Mouse (Mus musculus): ENCODE measurements at regions not wholly inside any gene's neighbourhood (a gene's known extent, or its start where the extent isn't known, plus 50 kb on each side); places are given as distances from the start of the nearest gene placed in this dataset.

- no peak overlapping the region for H3K4me3 ChIP-seq (ENCODE audit: insufficient read depth, poor library complexity, severe bottlenecking)
Observed at GRCm38 (mm10) chr1:34930571-34930970, 80.8 kb downstream of the Plekhb2 start.

GRCm38 (mm10) chr1:34943196-34943595 lies 93.4 kb downstream of the Plekhb2 start:
- Histone ChIP-seq H3K27me3 (ENCODE audit: control insufficient read depth, insufficient read depth, insufficient read length) (no peaks in the 10 kb centered on the region), H3K79me3 (ENCODE audit: low read depth) (no peaks in the 10 kb centered on the region), H3K36me3 (ENCODE audit: control insufficient read depth, insufficient read depth) (no peaks in the 10 kb centered on the region), H3K4me3 (ENCODE audit: insufficient read depth, poor library complexity, severe bottlenecking) (no peak overlapping the region), H3K79me2 (ENCODE audit: control insufficient read depth, insufficient read depth) (no peaks in the 10 kb centered on the region), H3ac (ENCODE audit: control insufficient read depth, insufficient read length, low read depth) (no peak overlapping the region)
- TF ChIP-seq CTCF (IDR thresholded peaks at IDR 0.05; ENCODE audit: control insufficient read depth, insufficient read depth, insufficient read length) (no peak), MYOD1 (IDR thresholded peaks at IDR 0.05; ENCODE audit: control insufficient read depth, insufficient read length, low read depth) (no peak), MAX (IDR thresholded peaks at IDR 0.05) (no peak), CEBPB (IDR thresholded peaks at IDR 0.05; ENCODE audit: low read depth) (no peak), FOSL1 (IDR thresholded peaks at IDR 0.05; ENCODE audit: insufficient read depth, low read length, poor library complexity, severe bottlenecking) (no peak), MYOG (IDR thresholded peaks at IDR 0.05; ENCODE audit: control insufficient read depth, extremely low read depth, insufficient read length) (no peak), USF1 (IDR thresholded peaks at IDR 0.05; ENCODE audit: low read depth) (no peak)

More at GRCm38 (mm10) chr1:34930571-34930970, 80.8 kb downstream of the Plekhb2 start:
- TF ChIP-seq CEBPB (IDR thresholded peaks at IDR 0.05; ENCODE audit: low read depth), result no peak
- TF ChIP-seq USF1 (IDR thresholded peaks at IDR 0.05; ENCODE audit: low read depth), result no peak
- no peak for TF ChIP-seq CTCF (IDR thresholded peaks at IDR 0.05; ENCODE audit: control insufficient read depth, insufficient read depth, insufficient read length)
- TF ChIP-seq FOSL1 (IDR thresholded peaks at IDR 0.05; ENCODE audit: insufficient read depth, low read length, poor library complexity, severe bottlenecking), result no peak
- TF ChIP-seq MYOG (IDR thresholded peaks at IDR 0.05; ENCODE audit: control insufficient read depth, extremely low read depth, insufficient read length), result no peak
- Histone ChIP-seq H3K79me2 (ENCODE audit: control insufficient read depth, insufficient read depth) (no peaks in the 10 kb centered on the region), H3K36me3 (ENCODE audit: control insufficient read depth, insufficient read depth) (no peaks in the 10 kb centered on the region), H3ac (ENCODE audit: control insufficient read depth, insufficient read length, low read depth) (no peak overlapping the region), H3K79me3 (ENCODE audit: low read depth) (no peaks in the 10 kb centered on the region), H3K27me3 (ENCODE audit: control insufficient read depth, insufficient read depth, insufficient read length) (no peaks in the 10 kb centered on the region)

DNA sequence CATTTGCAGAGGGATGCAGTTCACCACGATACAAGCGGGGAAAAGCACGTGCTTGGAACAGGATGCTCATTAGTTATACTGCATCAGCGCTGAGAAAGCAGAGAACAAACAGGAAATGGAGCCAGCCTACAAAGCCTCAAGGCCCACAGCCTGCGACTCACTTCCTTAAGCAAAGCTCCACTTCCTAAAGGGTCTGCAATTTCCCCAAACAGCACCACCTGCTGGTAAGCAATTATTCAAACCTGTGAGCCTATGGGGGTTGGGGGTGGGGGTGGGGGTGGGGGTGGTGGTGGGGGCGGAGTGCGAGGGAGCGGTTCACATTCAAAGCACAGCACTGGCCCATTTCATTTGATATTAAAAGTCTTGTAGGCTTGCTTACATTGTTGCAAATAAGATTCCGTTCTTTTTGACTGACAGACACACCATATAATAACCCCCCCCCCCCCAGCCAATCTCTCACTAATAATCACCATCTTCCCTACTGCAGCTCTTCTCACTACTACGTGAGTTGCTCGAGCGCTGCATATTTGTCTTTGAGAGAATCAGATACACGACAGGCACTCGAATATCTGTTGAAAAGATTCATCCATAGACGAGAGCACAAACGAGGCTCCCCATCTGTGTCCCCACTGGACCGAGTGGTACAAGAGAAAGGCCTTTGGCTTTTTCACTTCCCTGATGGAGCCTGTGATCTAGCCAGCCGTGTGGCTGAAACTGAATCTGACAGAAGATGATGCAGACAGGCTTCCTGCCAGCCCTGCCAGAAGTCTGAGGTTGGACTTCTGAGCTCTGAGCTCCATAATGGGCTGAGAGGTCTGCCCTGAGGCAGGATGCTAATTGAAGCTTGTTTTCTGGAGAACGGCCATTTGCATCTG lies 112.1 kb downstream of the Plekhb2 start:
- Histone ChIP-seq H3K36me3 (ENCODE audit: control insufficient read depth, insufficient read depth) (no peaks in the 10 kb centered on the region), H3K27me3 (ENCODE audit: control insufficient read depth, insufficient read depth, insufficient read length) (no peaks in the 10 kb centered on the region)
- TF ChIP-seq MYOD1 (IDR thresholded peaks at IDR 0.05; ENCODE audit: control insufficient read depth, insufficient read length, low read depth) (no peak), MYOG (IDR thresholded peaks at IDR 0.05; ENCODE audit: control insufficient read depth, extremely low read depth, insufficient read length) (no peak), FOSL1 (IDR thresholded peaks at IDR 0.05; ENCODE audit: insufficient read depth, low read length, poor library complexity, severe bottlenecking) (no peak), USF1 (IDR thresholded peaks at IDR 0.05; ENCODE audit: low read depth) (no peak), MAX (IDR thresholded peaks at IDR 0.05) (no peak), CEBPB (IDR thresholded peaks at IDR 0.05; ENCODE audit: low read depth) (no peak), CTCF (IDR thresholded peaks at IDR 0.05; ENCODE audit: control insufficient read depth, insufficient read depth, insufficient read length) (no peak)

DNA sequence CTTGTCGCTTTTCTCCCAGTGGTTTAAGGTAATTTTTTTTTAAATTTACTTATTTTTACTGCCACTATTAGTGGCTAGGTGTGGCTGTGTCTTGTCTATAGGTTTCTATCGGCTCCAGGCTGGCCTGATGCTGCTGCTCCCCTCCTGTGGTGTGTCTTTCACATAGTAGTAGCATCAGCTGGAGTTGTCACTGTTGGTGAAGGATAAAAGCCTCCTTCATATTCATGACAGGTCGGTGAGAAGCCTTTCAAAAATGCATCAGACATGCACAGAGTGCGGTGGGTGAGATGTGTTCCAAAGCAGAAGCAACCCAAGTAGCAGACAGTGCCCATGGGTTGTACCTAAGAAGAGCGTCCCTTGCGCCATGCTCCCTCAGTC lies 112.7 kb downstream of the Plekhb2 start:
- Histone ChIP-seq H3K4me3 (ENCODE audit: insufficient read depth, poor library complexity, severe bottlenecking) (no peak overlapping the region), H3K27me3 (ENCODE audit: control insufficient read depth, insufficient read depth, insufficient read length) (no peaks in the 10 kb centered on the region), H3ac (ENCODE audit: control insufficient read depth, insufficient read length, low read depth) (no peak overlapping the region), H3K36me3 (ENCODE audit: control insufficient read depth, insufficient read depth) (no peaks in the 10 kb centered on the region), H3K79me2 (ENCODE audit: control insufficient read depth, insufficient read depth) (no peaks in the 10 kb centered on the region), H3K79me3 (ENCODE audit: low read depth) (no peaks in the 10 kb centered on the region)
- TF ChIP-seq MYOG (IDR thresholded peaks at IDR 0.05; ENCODE audit: control insufficient read depth, extremely low read depth, insufficient read length), result no peak
- no peak for TF ChIP-seq USF1 (IDR thresholded peaks at IDR 0.05; ENCODE audit: low read depth)

More for the DNA sequence above, 112.1 kb downstream of the Plekhb2 start:
- H3ac ChIP-seq (ENCODE audit: control insufficient read depth, insufficient read length, low read depth), result no peak overlapping the region
- no peaks in the 10 kb centered on the region for H3K79me2 ChIP-seq (ENCODE audit: control insufficient read depth, insufficient read depth)
- H3K79me3 ChIP-seq (ENCODE audit: low read depth), result no peaks in the 10 kb centered on the region
- no peak overlapping the region for H3K4me3 ChIP-seq (ENCODE audit: insufficient read depth, poor library complexity, severe bottlenecking)

GRCm38 (mm10) chr1:34974801-34975200 lies 125.0 kb downstream of the Plekhb2 start:
- Histone ChIP-seq H3K36me3 (ENCODE audit: control insufficient read depth, insufficient read depth) (no peaks in the 10 kb centered on the region), H3K27me3 (ENCODE audit: control insufficient read depth, insufficient read depth, insufficient read length) (no peaks in the 10 kb centered on the region)

More at GRCm38 (mm10) chr1:34974801-34975200, 125.0 kb downstream of the Plekhb2 start:
- H3ac ChIP-seq (ENCODE audit: control insufficient read depth, insufficient read length, low read depth), result no peak overlapping the region
- no peak for TF ChIP-seq USF1 (IDR thresholded peaks at IDR 0.05; ENCODE audit: low read depth)
- no peak for TF ChIP-seq MYOG (IDR thresholded peaks at IDR 0.05; ENCODE audit: control insufficient read depth, extremely low read depth, insufficient read length)
- no peak for TF ChIP-seq CTCF (IDR thresholded peaks at IDR 0.05; ENCODE audit: control insufficient read depth, insufficient read depth, insufficient read length)
- TF ChIP-seq FOSL1 (IDR thresholded peaks at IDR 0.05; ENCODE audit: insufficient read depth, low read length, poor library complexity, severe bottlenecking), result no peak
- no peak for TF ChIP-seq MAX (IDR thresholded peaks at IDR 0.05)
- TF ChIP-seq CEBPB (IDR thresholded peaks at IDR 0.05; ENCODE audit: low read depth), result no peak
- TF ChIP-seq MYOD1 (IDR thresholded peaks at IDR 0.05; ENCODE audit: control insufficient read depth, insufficient read length, low read depth), result no peak
- H3K79me2 ChIP-seq (ENCODE audit: control insufficient read depth, insufficient read depth), result no peaks in the 10 kb centered on the region
- H3K79me3 ChIP-seq (ENCODE audit: low read depth), result no peaks in the 10 kb centered on the region
- no peak overlapping the region for H3K4me3 ChIP-seq (ENCODE audit: insufficient read depth, poor library complexity, severe bottlenecking)

All from C2C12 (cell line).